Mouse (Mus musculus) CH12.LX (cell line): ENCODE data around the gene Ppp4r4. TPM values are rescaled to one million over a fixed set of nuclear protein-coding genes. Genes with fewer than 3 reads are reported as not detected.

Source experiments
- DNase-seq: peaks from one replicate; pipeline ENCODE4 v3.0.0-alpha.2; 2013; ENCODE audit errors: extremely low read depth
- H3K27ac ChIP-seq: 2 replicates; pipeline ENCODE4 v1.5.1; 2012; ENCODE audit warnings: low read depth, mild to moderate bottlenecking, control low read depth, moderate library complexity; ENCODE audit not compliant: insufficient read depth
- H3K27me3 ChIP-seq: replicated peaks from 2 replicates; pipeline ENCODE3; 2012; ENCODE audit warnings: inconsistent platforms
- H3K36me3 ChIP-seq, 2 experiments: replicated peaks in 1 of 2; 2 replicates each; pipeline versions ENCODE3 to v1.6.1; 2012; ENCODE audit warnings: inconsistent platforms in 1 of 2, low read length in 1 of 2, mild to moderate bottlenecking in 1 of 2, mixed read lengths in 1 of 2, moderate library complexity in 1 of 2; ENCODE audit not compliant: control insufficient read depth in 1 of 2, insufficient read depth in 1 of 2
- H3K4me1 ChIP-seq, 2 experiments: 2 replicates each; pipeline ENCODE4 v1.6.1; 2012; ENCODE audit warnings: inconsistent platforms in 1 of 2, moderate library complexity in 1 of 2; ENCODE audit not compliant: insufficient read depth in 2 of 2, control insufficient read depth in 1 of 2
- H3K4me2 ChIP-seq: 2 replicates; pipeline ENCODE4 v1.6.1; 2012; ENCODE audit warnings: low read depth, mild to moderate bottlenecking, control low read depth; ENCODE audit not compliant: poor library complexity, insufficient read depth, severe bottlenecking
- H3K4me3 ChIP-seq, 3 experiments: fragments of 150-350 bp in 1 of 3; sonication (generic) in 1 of 3; replicated peaks in 1 of 3; 2 replicates each; pipeline versions ENCODE3 to v1.5.1; 2011 to 2012; ENCODE audit warnings: low read depth in 2 of 3, low read length in 2 of 3, mild to moderate bottlenecking in 2 of 3, moderate library complexity in 2 of 3, control low read depth in 1 of 3, improper control_type of control experiment in 1 of 3, inconsistent platforms in 1 of 3, mixed read lengths in 1 of 3; ENCODE audit not compliant: poor library complexity in 1 of 3
- H3K79me2 ChIP-seq: replicated peaks from 2 replicates; pipeline ENCODE4 v1.6.1; 2012; ENCODE audit warnings: mild to moderate bottlenecking, moderate library complexity; ENCODE audit not compliant: control insufficient read depth, poor library complexity, insufficient read depth, severe bottlenecking; ENCODE audit errors: extremely low read depth
- H3K9ac ChIP-seq: 2 replicates; pipeline ENCODE4 v1.6.1; 2012; ENCODE audit warnings: low read depth, mild to moderate bottlenecking, control low read depth, moderate library complexity; ENCODE audit not compliant: insufficient read depth
- H3K9me3 ChIP-seq: replicated peaks from 2 replicates; pipeline ENCODE3; 2012; ENCODE audit warnings: low read length, inconsistent platforms, mixed read lengths
- CTCF ChIP-seq, 2 experiments: IDR thresholded peaks in 1 of 2; conservative IDR thresholded peaks in 1 of 2; 2 replicates each; pipeline ENCODE4 v1.5.1; 2011 to 2012; ENCODE audit warnings: low read depth in 2 of 2, low read length in 2 of 2, improper control_type of control experiment in 1 of 2, inconsistent platforms in 1 of 2, mild to moderate bottlenecking in 1 of 2, moderate library complexity in 1 of 2
- E2F4 ChIP-seq: IDR thresholded peaks from 2 replicates; pipeline ENCODE4 v1.6.1; 2011; ENCODE audit warnings: low read depth, low read length, improper control_type of control experiment; ENCODE audit not compliant: insufficient replicate concordance
- GABPA ChIP-seq: IDR thresholded peaks from 2 replicates; pipeline ENCODE4 v1.6.1; 2012; ENCODE audit warnings: low read depth, low read length, improper control_type of control experiment, inconsistent platforms; ENCODE audit not compliant: insufficient replicate concordance
- HCFC1 ChIP-seq: IDR thresholded peaks from 2 replicates; pipeline ENCODE4 v1.6.1; 2012; ENCODE audit warnings: low read depth, mild to moderate bottlenecking, inconsistent platforms, low read length, improper control_type of control experiment
- IRF4 ChIP-seq: IDR thresholded peaks from 2 replicates; pipeline ENCODE4 v1.6.1; 2014; ENCODE audit warnings: low read depth, mild to moderate bottlenecking, inconsistent platforms, low read length, improper control_type of control experiment
- JUND ChIP-seq: conservative IDR thresholded peaks from 2 replicates; pipeline ENCODE4 v1.6.1; 2011; ENCODE audit warnings: low read depth, low read length, improper control_type of control experiment
- KAT2A ChIP-seq: IDR thresholded peaks from 2 replicates; pipeline ENCODE4 v1.6.1; 2012; ENCODE audit warnings: low read length, improper control_type of control experiment, inconsistent platforms; ENCODE audit not compliant: insufficient replicate concordance
- MAFK ChIP-seq: IDR thresholded peaks from 2 replicates; pipeline ENCODE4 v1.6.1; 2011; ENCODE audit warnings: low read length, improper control_type of control experiment; ENCODE audit not compliant: insufficient replicate concordance
- MAZ ChIP-seq: IDR thresholded peaks from 2 replicates; pipeline ENCODE4 v1.6.1; 2012; ENCODE audit warnings: low read depth, mild to moderate bottlenecking, inconsistent platforms, low read length, improper control_type of control experiment, moderate library complexity
- MEF2A ChIP-seq: IDR thresholded peaks from 2 replicates; pipeline ENCODE4 v1.6.1; 2014; ENCODE audit warnings: low read depth, mild to moderate bottlenecking, inconsistent platforms, low read length, improper control_type of control experiment, borderline replicate concordance
- MXI1 ChIP-seq: IDR thresholded peaks from 2 replicates; pipeline ENCODE4 v1.6.1; 2011; ENCODE audit warnings: mild to moderate bottlenecking, low read depth, low read length, improper control_type of control experiment
- NELFE ChIP-seq: IDR thresholded peaks from 2 replicates; pipeline ENCODE4 v1.6.1; 2011; ENCODE audit warnings: low read depth, low read length, improper control_type of control experiment
- NRF1 ChIP-seq: IDR thresholded peaks from 2 replicates; pipeline ENCODE4 v1.6.1; 2014; ENCODE audit warnings: low read depth, mild to moderate bottlenecking, inconsistent platforms, low read length, improper control_type of control experiment, moderate library complexity
- PAX5 ChIP-seq: IDR thresholded peaks from 2 replicates; pipeline ENCODE4 v1.6.1; 2012; ENCODE audit warnings: low read length, inconsistent platforms, mixed read lengths
- POLR2A ChIP-seq: IDR thresholded peaks from 2 replicates; pipeline ENCODE4 v1.6.1; 2011; ENCODE audit warnings: low read depth, mild to moderate bottlenecking, improper control_type of control experiment, low read length
- RAD21 ChIP-seq: IDR thresholded peaks from 2 replicates; pipeline ENCODE4 v1.6.1; 2011; ENCODE audit warnings: low read depth, mild to moderate bottlenecking, low read length, improper control_type of control experiment, moderate library complexity
- SIN3A ChIP-seq: IDR thresholded peaks from 2 replicates; pipeline ENCODE4 v1.6.1; 2012; ENCODE audit warnings: low read length, improper control_type of control experiment, inconsistent platforms
- SMC3 ChIP-seq: IDR thresholded peaks from 2 replicates; pipeline ENCODE4 v1.6.1; 2011; ENCODE audit warnings: low read depth, low read length, improper control_type of control experiment
- TCF12 ChIP-seq: IDR thresholded peaks from 2 replicates; pipeline ENCODE4 v1.6.1; 2014; ENCODE audit warnings: low read depth, mild to moderate bottlenecking, inconsistent platforms, low read length, improper control_type of control experiment
- USF1 ChIP-seq: IDR thresholded peaks from 2 replicates; pipeline ENCODE4 v1.6.1; 2014; ENCODE audit warnings: low read depth, mild to moderate bottlenecking, inconsistent platforms, low read length, improper control_type of control experiment
- USF2 ChIP-seq: conservative IDR thresholded peaks from 2 replicates; pipeline ENCODE4 v1.6.1; 2011; ENCODE audit warnings: low read depth, low read length, improper control_type of control experiment
- ZKSCAN1 ChIP-seq: IDR thresholded peaks from 2 replicates; pipeline ENCODE4 v1.6.1; 2012; ENCODE audit warnings: low read depth, inconsistent platforms, low read length, improper control_type of control experiment, borderline replicate concordance
- ZMIZ1 ChIP-seq: IDR thresholded peaks from 2 replicates; pipeline ENCODE4 v1.6.1; 2012; ENCODE audit warnings: low read depth, mild to moderate bottlenecking, inconsistent platforms, low read length, improper control_type of control experiment
- dilution Hi-C: fragments of 300-500 bp; cut with MboI; formaldehyde crosslinking; loops from 2 replicates; pipeline ENCODE4 v1.14.3; 2020; ENCODE audit warnings: low sequenced_read_pairs; ENCODE audit not compliant: extremely low pct_unique_long_range_greater_than_20kb, extremely low pct_ligation_motif_present
- in situ Hi-C: fragments of 300-500 bp; cut with MboI; formaldehyde crosslinking; loops from 3 replicates; pipeline ENCODE4 v1.14.3; 2019; ENCODE audit warnings: low sequenced_read_pairs, low pct_ligation_motif_present, low pct_unique_long_range_greater_than_20kb, mixed read lengths
- polyA plus RNA-seq: library from polyadenylated mRNA; unstranded; fragments of >175 nt; gene quantifications from 2 replicates; pipeline ENCODE4 v1.2.1, GENCODE M21; 2012; ENCODE audit warnings: low read depth; ENCODE audit not compliant: insufficient read length
- total RNA-seq, 2 experiments: library from RNA; depleted of rRNA; stranded (reverse); fragments of 300-350 nt in 1 of 2; fragments of >200 nt in 1 of 2; gene quantifications; 2 replicates each; pipeline ENCODE4 v1.2.3; 2012 to 2014

The Ppp4r4 gene
- total and polyA plus RNA-seq, 3 experiments = 0.38 to 1.7 (median 0.68) TPM

GRCm38 (mm10) chr12:103532649-103533395, 739 bp downstream of the Ppp4r4 start:
- H3K36me3 ChIP-seq = no peaks in the 10 kb centered on the region
- H3K9ac ChIP-seq = no peak overlapping the region; the same call in 1 of the 2 replicates
- peaks cover 2% of the 10 kb centered on the region for H3K9me3 ChIP-seq
- dilution Hi-C loops = no loop called here
- H3K79me2 ChIP-seq = no peaks in the 10 kb centered on the region
- no peak overlapping the region for H3K27ac ChIP-seq
- peak overlapping the region in 2 of 3 experiments; percentile 52 to 60 for H3K4me3 ChIP-seq
- H3K4me2 ChIP-seq = peak overlapping the region; percentile 17
- TF ChIP-seq USF1 (no peak), MAFK (no peak), RAD21 (no peak), SIN3A (no peak), IRF4 (no peak), MXI1 (no peak), KAT2A (no peak), MEF2A (no peak), ZMIZ1 (no peak), PAX5 (no peak), SMC3 (no peak), GABPA (no peak), CTCF (conservative IDR thresholded peaks at IDR 0.05 in 1 of 2, IDR thresholded peaks at IDR 0.05 in 1 of 2; ENCODE audit: low read depth in 2 of 2, low read length in 2 of 2) (no peak), HCFC1 (no peak), MAZ (no peak), TCF12 (no peak), NELFE (no peak), JUND (no peak), POLR2A (no peak), NRF1 (no peak)
- TF ChIP-seq, all 38 proteins: peak for 0
- in situ Hi-C loops = no loop called here
- no peak for DNase-seq
- peaks cover 0 to 22% of the 10 kb centered on the region in 2 experiments; a peak in 2 of 4 replicates for H3K4me1 ChIP-seq
- H3K27me3 ChIP-seq = peaks cover 13% of the 10 kb centered on the region

DNA sequence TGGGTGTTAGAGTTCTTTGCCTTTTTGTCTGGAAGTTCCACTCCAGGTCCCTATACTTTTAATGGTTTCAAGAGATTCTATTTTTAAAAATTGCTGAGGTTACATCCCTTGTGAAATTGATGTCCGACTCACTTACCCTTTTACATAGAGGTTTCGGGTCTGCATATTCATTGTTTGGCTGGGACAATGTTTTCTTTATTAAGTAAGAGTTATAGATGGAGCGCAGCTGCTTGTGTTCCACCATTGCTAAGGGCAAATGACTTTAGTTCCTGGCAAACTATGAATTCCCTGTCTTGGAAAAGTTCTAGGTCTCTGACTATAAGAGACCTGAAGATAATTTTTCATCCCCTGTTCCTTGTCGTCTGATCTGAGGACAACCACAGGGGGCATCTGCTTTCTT, 8.3 kb downstream of the Ppp4r4 start:
- Histone ChIP-seq H3K36me3 (no peaks in the 10 kb centered on the region), H3K9me3 (no peaks in the 10 kb centered on the region), H3K4me1 (peaks cover 0 to 9% of the 10 kb centered on the region in 2 experiments; a peak in 2 of 4 replicates), H3K9ac (no peak overlapping the region), H3K27ac (no peak overlapping the region), H3K27me3 (no peaks in the 10 kb centered on the region), H3K79me2 (no peaks in the 10 kb centered on the region), H3K4me3 (no peak overlapping the region), H3K4me2 (no peak overlapping the region)
- no peak for DNase-seq
- TF ChIP-seq ZKSCAN1 (no peak), E2F4 (no peak), USF2 (no peak)
- in situ Hi-C loops (no loop called here), dilution Hi-C loops (no loop called here)
